Mouse (Mus musculus) cerebral cortex, adult 2 months (tissue): ENCODE data around the gene Slc44a1.

Experiments used
- WGBS: fragments of 180-500 bp; shearing (Covaris S2); methylation state at CpG from one replicate; pipeline ENCODE4 v1.1.7; 2018; 5-methylcytosine and 5-hydroxymethylcytosine counted together

Slc44a1 gene

GRCm38 (mm10) chr4:53440010-53440815, at the start of gene Slc44a1:
Slc44a1 (plus strand) TSS chr4:53440413.
- WGBS, result under 1% methylated on average over 87 of the region's 122 CpGs

- WGBS, result 86% methylated on average over 3 of the region's 3 CpGs
These were observed 45.2 kb upstream of the Slc44a1 start for GRCm38 (mm10) chr4:53395002-53395401.

- WGBS, result 78% methylated on average over 11 of the region's 11 CpGs
These were observed 43.5 kb upstream of the Slc44a1 start for GRCm38 (mm10) chr4:53396623-53397192.

- 63% methylated on average over 4 of the region's 4 CpGs for WGBS
These were observed 42.7 kb upstream of the Slc44a1 start for GRCm38 (mm10) chr4:53397280-53398117.

- 53% methylated on average over 5 of the region's 5 CpGs for WGBS
These were observed 41.7 kb upstream of the Slc44a1 start for GRCm38 (mm10) chr4:53398561-53398960.

- 86% methylated on average over 1 of the region's 1 CpGs for WGBS
These were observed 40.8 kb upstream of the Slc44a1 start for GRCm38 (mm10) chr4:53399428-53399827.

GRCm38 (mm10) chr4:53403386-53403785, 36.8 kb upstream of the Slc44a1 start:
- 95% methylated on average over 12 of the region's 12 CpGs for WGBS

DNA sequence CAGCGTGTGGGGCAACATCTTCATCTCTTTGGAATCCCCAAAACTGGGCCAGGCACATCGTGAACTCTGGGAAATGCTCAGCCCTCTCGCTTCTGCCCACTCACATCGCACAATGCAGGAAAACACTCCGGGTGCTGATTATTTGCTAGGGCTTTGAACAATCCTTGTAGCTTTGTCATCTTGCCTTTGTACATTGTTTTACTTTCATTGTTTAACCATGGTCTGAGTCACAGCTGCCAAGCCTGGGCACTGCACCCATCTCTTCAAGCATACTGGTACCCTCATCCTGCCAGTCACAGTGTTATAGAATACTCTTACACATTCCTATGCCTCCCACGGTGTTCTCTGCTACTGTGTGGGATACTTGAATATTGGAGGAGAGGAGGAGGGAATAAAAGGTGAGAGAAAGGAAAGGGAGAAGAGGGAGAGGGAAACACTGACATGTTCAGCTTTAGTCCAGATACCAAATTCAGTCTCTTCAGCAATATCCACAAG, 35.7 kb upstream of the Slc44a1 start:
- WGBS, result 44% methylated on average over 6 of the region's 6 CpGs

DNA sequence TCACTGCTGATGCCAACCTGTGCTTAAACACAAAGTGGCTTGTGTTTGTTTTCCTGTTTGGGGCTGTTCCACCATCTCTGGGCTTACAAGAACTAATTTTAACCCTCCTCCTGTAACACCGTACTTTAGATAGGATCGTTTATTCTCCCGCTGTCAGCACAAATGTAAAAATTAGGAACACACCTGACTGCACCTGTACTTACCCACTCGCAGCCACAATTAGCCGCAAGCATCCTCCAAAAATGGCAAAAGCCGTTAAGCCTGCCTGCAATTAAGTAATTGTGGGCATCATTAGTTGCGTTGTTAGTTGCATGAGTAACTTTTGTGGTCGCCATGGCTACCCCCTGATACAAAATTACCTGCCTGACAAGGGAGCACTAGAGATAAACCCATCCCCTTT, 31.4 kb upstream of the Slc44a1 start:
- 68% methylated on average over 8 of the region's 8 CpGs for WGBS

DNA sequence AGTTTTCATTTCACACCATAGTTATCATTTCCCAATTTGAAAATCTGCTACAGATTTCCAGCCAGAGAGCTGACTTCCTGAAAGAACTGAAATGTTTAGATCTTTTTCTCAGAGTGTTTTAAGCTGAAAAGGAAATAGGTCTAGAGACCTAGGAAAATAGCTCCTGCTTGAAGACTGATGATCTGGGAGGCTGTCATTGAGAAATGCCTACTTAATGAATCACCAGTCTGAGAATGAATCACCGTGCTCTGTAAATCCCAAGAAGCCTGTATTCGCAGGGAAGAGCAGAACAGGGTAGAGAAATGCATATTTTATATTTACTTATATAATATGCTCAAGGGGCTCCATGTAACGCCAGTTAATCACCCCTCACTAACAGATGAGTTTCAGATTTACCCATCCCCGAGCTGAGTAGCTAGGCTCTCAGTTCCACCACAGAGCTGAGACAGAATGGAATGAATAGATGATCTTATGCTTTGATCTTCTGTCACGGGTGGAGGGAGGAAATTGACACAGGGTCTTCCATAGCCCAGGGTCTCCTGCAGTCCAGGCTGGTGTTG, 30.6 kb upstream of the Slc44a1 start:
- 51% methylated on average over 5 of the region's 5 CpGs for WGBS

- WGBS, result 72% methylated on average over 5 of the region's 5 CpGs
These were observed 29.5 kb upstream of the Slc44a1 start for GRCm38 (mm10) chr4:53410752-53411151.

DNA sequence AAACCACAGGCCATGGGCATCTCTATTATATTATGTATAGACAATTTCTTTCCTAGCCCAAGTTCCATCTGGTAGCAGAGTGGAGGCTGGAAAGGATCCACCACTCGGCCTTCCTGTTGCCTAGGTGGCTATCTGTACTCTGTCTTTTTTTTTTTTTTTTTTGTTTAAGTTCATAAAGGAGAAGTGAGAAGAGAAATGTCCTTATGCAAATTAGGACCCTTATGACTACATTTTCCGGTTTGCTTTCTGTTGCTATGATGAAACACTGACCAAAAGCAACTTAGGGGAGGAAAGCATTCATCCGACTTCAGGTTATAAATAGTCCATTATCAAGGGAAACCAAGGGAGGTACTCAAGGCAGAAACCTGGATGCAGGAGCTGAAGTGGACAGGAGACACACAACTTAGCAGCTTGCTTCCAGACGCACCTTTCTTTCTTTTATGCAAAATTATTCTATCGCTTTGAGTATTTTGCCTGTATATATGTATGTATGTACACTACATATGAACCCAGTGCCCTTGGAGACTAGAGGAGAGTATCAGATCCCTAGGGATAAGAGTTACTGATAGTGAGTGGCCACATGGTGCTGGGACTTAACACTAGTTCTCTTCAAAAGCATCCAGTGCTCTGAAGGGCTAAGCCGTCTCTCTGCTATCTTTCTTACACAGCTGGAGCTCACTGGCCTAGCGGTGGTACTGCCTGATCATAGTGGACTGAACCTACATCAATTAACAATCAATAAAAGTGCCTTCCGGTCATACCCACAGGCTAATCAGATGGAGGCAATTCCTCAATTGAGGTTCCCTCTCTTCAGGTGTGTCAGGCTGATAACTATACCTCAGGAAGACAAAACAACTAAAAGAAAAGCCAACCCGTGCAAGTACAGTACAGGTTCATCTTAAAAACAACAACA, 28.0 kb upstream of the Slc44a1 start:
- 86% methylated on average over 9 of the region's 9 CpGs for WGBS

GRCm38 (mm10) chr4:53412991-53413390, 27.2 kb upstream of the Slc44a1 start:
- 85% methylated on average over 6 of the region's 6 CpGs for WGBS

GRCm38 (mm10) chr4:53414031-53414797, 26.0 kb upstream of the Slc44a1 start:
- WGBS, result 90% methylated on average over 9 of the region's 9 CpGs

- 47% methylated on average over 9 of the region's 10 CpGs for WGBS
These were observed 24.2 kb upstream of the Slc44a1 start for GRCm38 (mm10) chr4:53415873-53416637.

DNA sequence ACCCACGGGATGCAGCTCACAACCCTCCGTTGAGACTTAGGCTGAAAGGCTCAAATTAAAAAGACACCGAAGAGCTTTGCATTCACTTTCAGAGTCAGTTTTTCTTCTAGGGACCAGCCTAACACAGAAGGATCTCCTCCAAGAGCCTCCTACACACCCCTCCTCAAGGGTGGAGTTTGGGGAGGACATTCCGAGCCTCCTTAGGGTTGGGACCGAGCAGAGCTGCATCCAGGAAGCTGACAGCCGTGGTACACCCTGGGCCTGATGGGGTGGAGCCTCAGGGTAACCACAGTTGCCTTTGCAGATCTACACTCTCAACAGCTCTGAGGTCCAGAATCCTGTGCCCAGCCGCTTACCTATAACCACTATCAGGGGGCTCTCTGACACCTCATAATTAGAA, 23.3 kb upstream of the Slc44a1 start:
- whole genome bisulfite sequencing, result 61% methylated on average over 7 of the region's 7 CpGs

DNA sequence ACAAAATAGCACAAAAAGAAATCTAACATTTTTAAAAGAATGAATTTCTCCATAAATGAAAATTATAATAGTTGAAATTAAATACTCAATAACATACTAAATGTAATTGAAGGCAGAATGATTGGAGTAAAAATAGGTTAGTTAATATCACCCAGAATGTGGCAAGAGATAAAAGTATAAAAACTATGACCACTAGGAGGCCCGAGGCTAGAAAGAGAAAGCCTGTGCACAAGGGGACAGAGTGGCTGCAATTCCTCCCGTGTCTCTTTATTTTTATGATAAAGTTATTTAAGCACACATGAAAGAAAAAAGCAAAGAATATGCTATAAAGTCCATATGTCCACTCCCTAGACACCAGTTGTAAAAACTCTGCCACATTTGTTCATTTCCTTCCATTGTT, 17.4 kb upstream of the Slc44a1 start:
- 51% methylated on average over 2 of the region's 2 CpGs for WGBS

GRCm38 (mm10) chr4:53427120-53427519, 13.1 kb upstream of the Slc44a1 start:
- WGBS, result 92% methylated on average over 4 of the region's 4 CpGs

DNA sequence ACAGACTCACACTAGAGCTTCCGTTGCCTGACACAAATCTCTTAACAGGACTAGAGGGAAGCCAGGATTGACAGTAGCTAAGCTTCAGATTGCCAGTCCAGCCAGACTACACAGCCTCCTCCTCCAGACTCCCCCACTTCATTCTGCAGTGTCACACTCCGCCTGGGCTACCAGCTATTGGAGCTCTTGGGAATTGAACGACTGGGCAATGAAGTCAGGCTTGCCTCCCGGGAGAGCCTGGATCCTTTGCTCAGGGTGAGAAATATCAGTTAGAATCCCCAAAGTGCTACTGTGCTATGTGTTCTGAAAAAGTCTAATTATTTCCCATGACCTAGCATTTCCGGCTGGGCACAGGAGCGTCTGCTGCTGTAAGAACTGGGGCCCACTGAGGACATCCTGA, 9.7 kb upstream of the Slc44a1 start:
- WGBS, result 68% methylated on average over 6 of the region's 6 CpGs
